Comparison of ENCODE assay signal across 9 mouse cellular contexts in genomic region chr9:119977557-119978060, GRCm38 (mm10). TPM values are rescaled to one million over a fixed set of nuclear protein-coding genes. Genes with fewer than 3 reads are reported as not detected.
DNase-seq lines count a peak whose midpoint lies in the region; ATAC-seq and TF ChIP-seq lines count a peak whose summit lies in the region.
"Had no signal": no experiment of that assay in that cellular context is flagged by ENCODE, and none has a peak within 500 bp of the region (broad histone marks: within the 10 kb centered on the region; RNA-seq: fewer than 3 reads in every experiment).

No protein-coding gene starts in this region.

- 0 out of 2 replicates have a peak, but pooled peaks cover 2% of the 10 kb centered on the region for H3K27me3 ChIP-seq in forebrain, embryonic 14.5 days (replicated peaks; ENCODE audit: control insufficient read depth, insufficient read depth, low read length)
- no peaks in the 10 kb centered on the region for H3K27me3 ChIP-seq in forebrain, embryonic 16.5 days (replicated peaks; ENCODE audit: control insufficient read depth, insufficient read depth, low read length)
- peaks cover 12% of the 10 kb centered on the region; the same call in 1 of the 2 replicates for H3K27me3 ChIP-seq in midbrain, embryonic 10.5 days (ENCODE audit: low read depth, poor library complexity, severe bottlenecking)
- peaks cover 4% of the 10 kb centered on the region for H3K27me3 ChIP-seq in midbrain, embryonic 15.5 days (replicated peaks)
- no peaks in the 10 kb centered on the region for H3K27me3 ChIP-seq in heart, postnatal 0 days (ENCODE audit: control insufficient read depth, insufficient read depth, low read length)
- no peaks in the 10 kb centered on the region for H3K27me3 ChIP-seq in liver, postnatal 0 days (ENCODE audit: insufficient read depth, low read length)
- H3K27me3 ChIP-seq: hindbrain, embryonic 15.5 days had no signal

- no peak overlapping the region for H3K4me2 ChIP-seq in forebrain, embryonic 14.5 days (ENCODE audit: low read length)
- no peak overlapping the region for H3K4me2 ChIP-seq in forebrain, embryonic 16.5 days (ENCODE audit: low read length)
- no peak overlapping the region for H3K4me2 ChIP-seq in midbrain, embryonic 15.5 days
- peak overlapping the region; percentile 40; the same call in 1 of the 2 replicates for H3K4me2 ChIP-seq in heart, postnatal 0 days (ENCODE audit: low read depth, low read length)
- H3K4me2 ChIP-seq in liver, postnatal 0 days (ENCODE audit: low read depth, low read length): peak overlapping the region; percentile 55
- H3K4me2 ChIP-seq: hindbrain, embryonic 15.5 days had no signal

- H3K27ac ChIP-seq in forebrain, embryonic 14.5 days (ENCODE audit: low read depth, low read length): no peak overlapping the region
- H3K27ac ChIP-seq in forebrain, embryonic 16.5 days (ENCODE audit: low read length): no peak overlapping the region
- 0 out of 2 replicates have a peak overlapping the region, but pooled peaks have one; percentile 33 for H3K27ac ChIP-seq in midbrain, embryonic 10.5 days (replicated peaks)
- H3K27ac ChIP-seq in midbrain, embryonic 15.5 days: no peak overlapping the region
- H3K27ac ChIP-seq in heart, postnatal 0 days (ENCODE audit: low read depth): peak overlapping the region; percentile 55; the same call in 1 of the 2 replicates
- peak overlapping the region; percentile 71 for H3K27ac ChIP-seq in liver, postnatal 0 days (ENCODE audit: low read depth)
- H3K27ac ChIP-seq: hindbrain, embryonic 15.5 days had no signal

- peak; percentile 44 for DNase-seq in forebrain, embryonic 14.5 days (ENCODE audit: low spot score)
- DNase-seq in midbrain, embryonic 10.5 days (ENCODE audit: low spot score): no peak
- no peak for DNase-seq in heart, postnatal 0 days (ENCODE audit: low spot score)
- no peak for DNase-seq in liver, postnatal 0 days
- DNase-seq in urinary bladder, adult 18-20 months (ENCODE audit: low spot score in 2 of 2): no peak
- no peak for DNase-seq in ovary, postnatal 14 days (ENCODE audit: low spot score)

- no peaks in the 10 kb centered on the region for H3K36me3 ChIP-seq in forebrain, embryonic 14.5 days (ENCODE audit: control insufficient read depth, insufficient read depth, low read length)
- no peaks in the 10 kb centered on the region for H3K36me3 ChIP-seq in forebrain, embryonic 16.5 days (ENCODE audit: control insufficient read depth, insufficient read depth)
- peaks cover 23% of the 10 kb centered on the region for H3K36me3 ChIP-seq in midbrain, embryonic 10.5 days
- no peaks in the 10 kb centered on the region for H3K36me3 ChIP-seq in midbrain, embryonic 15.5 days (replicated peaks)
- H3K36me3 ChIP-seq in heart, postnatal 0 days (replicated peaks; ENCODE audit: control insufficient read depth, insufficient read depth, low read length): peaks cover 34% of the 10 kb centered on the region
- peaks cover 28% of the 10 kb centered on the region for H3K36me3 ChIP-seq in liver, postnatal 0 days (replicated peaks; ENCODE audit: insufficient read depth, low read length)
- H3K36me3 ChIP-seq: hindbrain, embryonic 15.5 days had no signal

- no peak for TF ChIP-seq CTCF in heart, postnatal 0 days (IDR thresholded peaks at IDR 0.05; ENCODE audit: low read depth)
- no peak for TF ChIP-seq CTCF in liver, postnatal 0 days (IDR thresholded peaks at IDR 0.05; ENCODE audit: low read depth)

- no peak for ATAC-seq in forebrain, embryonic 14.5 days
- ATAC-seq in forebrain, embryonic 16.5 days: no peak
- no peak for ATAC-seq in midbrain, embryonic 15.5 days (replicated peaks)
- ATAC-seq in heart, postnatal 0 days (ENCODE audit: insufficient read depth, low read depth): no peak
- no peak for ATAC-seq in liver, postnatal 0 days

- peaks cover 27% of the 10 kb centered on the region for H3K4me1 ChIP-seq in forebrain, embryonic 14.5 days (ENCODE audit: control insufficient read depth, insufficient read depth, low read length)
- H3K4me1 ChIP-seq in forebrain, embryonic 16.5 days (replicated peaks; ENCODE audit: control insufficient read depth, insufficient read depth, low read length): peaks cover 47% of the 10 kb centered on the region
- peaks cover 61% of the 10 kb centered on the region for H3K4me1 ChIP-seq in midbrain, embryonic 10.5 days
- peaks cover 21% of the 10 kb centered on the region for H3K4me1 ChIP-seq in midbrain, embryonic 15.5 days
- peaks cover 47% of the 10 kb centered on the region for H3K4me1 ChIP-seq in heart, postnatal 0 days (ENCODE audit: control insufficient read depth, insufficient read depth)
- peaks cover 51% of the 10 kb centered on the region for H3K4me1 ChIP-seq in liver, postnatal 0 days (ENCODE audit: insufficient read depth)

- WGBS in forebrain, embryonic 14.5 days: 48% methylated on average over 5 of the region's 5 CpGs
- 40% methylated on average over 5 of the region's 5 CpGs for WGBS in forebrain, embryonic 16.5 days
- WGBS in midbrain, embryonic 10.5 days: 59% methylated on average over 5 of the region's 5 CpGs
- WGBS in midbrain, embryonic 15.5 days: 35% methylated on average over 5 of the region's 5 CpGs
- 7% methylated on average over 5 of the region's 5 CpGs for WGBS in heart, postnatal 0 days
- 29% methylated on average over 5 of the region's 5 CpGs for WGBS in liver, postnatal 0 days (ENCODE audit: insufficient replicate concordance)

- no peaks in the 10 kb centered on the region for H3K9me3 ChIP-seq in forebrain, embryonic 14.5 days (replicated peaks; ENCODE audit: control insufficient read depth, low read length)
- H3K9me3 ChIP-seq in forebrain, embryonic 16.5 days (ENCODE audit: control insufficient read depth, low read length): no peaks in the 10 kb centered on the region
- H3K9me3 ChIP-seq in midbrain, embryonic 10.5 days (replicated peaks): no peaks in the 10 kb centered on the region
- H3K9me3 ChIP-seq in midbrain, embryonic 15.5 days: no peaks in the 10 kb centered on the region
- H3K9me3 ChIP-seq in heart, postnatal 0 days (replicated peaks; ENCODE audit: control insufficient read depth, low read length): no peaks in the 10 kb centered on the region
- no peaks in the 10 kb centered on the region for H3K9me3 ChIP-seq in liver, postnatal 0 days (ENCODE audit: low read length)
- H3K9me3 ChIP-seq: hindbrain, embryonic 15.5 days had no signal

- no peak for TF ChIP-seq EP300 in heart, postnatal 0 days (IDR thresholded peaks at IDR 0.05; ENCODE audit: low read depth)
- TF ChIP-seq EP300 in liver, postnatal 0 days (IDR thresholded peaks at IDR 0.05; ENCODE audit: low read depth): no peak

- no peak overlapping the region for H3K9ac ChIP-seq in forebrain, embryonic 14.5 days (ENCODE audit: low read length)
- H3K9ac ChIP-seq in forebrain, embryonic 16.5 days (replicated peaks; ENCODE audit: low read depth, low read length): no peak overlapping the region
- no peak overlapping the region for H3K9ac ChIP-seq in midbrain, embryonic 15.5 days
- H3K9ac ChIP-seq in heart, postnatal 0 days (replicated peaks; ENCODE audit: low read depth, low read length): peak overlapping the region; percentile 31; the same call in 1 of the 2 replicates
- peak overlapping the region; percentile 52; the same call in 1 of the 2 replicates for H3K9ac ChIP-seq in liver, postnatal 0 days (replicated peaks)
- H3K9ac ChIP-seq: hindbrain, embryonic 15.5 days had no signal

- H3K4me3 ChIP-seq in forebrain, embryonic 14.5 days (ENCODE audit: low read depth, low read length): no peak overlapping the region
- no peak overlapping the region for H3K4me3 ChIP-seq in forebrain, embryonic 16.5 days (replicated peaks; ENCODE audit: low read length)
- no peak overlapping the region for H3K4me3 ChIP-seq in midbrain, embryonic 10.5 days
- no peak overlapping the region for H3K4me3 ChIP-seq in midbrain, embryonic 15.5 days
- peak overlapping the region; percentile 27; the same call in 1 of the 2 replicates for H3K4me3 ChIP-seq in heart, postnatal 0 days (ENCODE audit: low read depth, low read length)
- peak overlapping the region; percentile 33 for H3K4me3 ChIP-seq in liver, postnatal 0 days (ENCODE audit: low read depth, low read length)
- H3K4me3 ChIP-seq: hindbrain, embryonic 15.5 days had no signal

RNA-seq across cellular contexts. Expression of gene Csrnp1, which starts 6.8 kb away (rescaled TPM):
- 1.1 and 1.4 TPM in 2 replicates for polyA plus RNA-seq in forebrain, embryonic 14.5 days (2014; fragmentation: Nextera tagmentation; extraction: Ambion mirVana)
- 2.0 and 2.5 TPM in 2 replicates for polyA plus RNA-seq in forebrain, embryonic 16.5 days (2015; fragmentation: Nextera tagmentation; extraction: Ambion mirVana)
- polyA plus RNA-seq in midbrain, embryonic 10.5 days (2016; fragmentation: Nextera tagmentation; extraction: Ambion mirVana): 1.9 and 2.7 TPM in 2 replicates
- polyA plus RNA-seq in midbrain, embryonic 15.5 days (2015; fragmentation: Nextera tagmentation; extraction: Ambion mirVana): 1.4 and 1.5 TPM in 2 replicates
- 23.8 and 96.9 TPM in 2 replicates for total RNA-seq in heart, postnatal 0 days (2014; rRNA removed; ENCODE audit: low replicate concordance)
- polyA plus RNA-seq in heart, postnatal 0 days (2015; fragmentation: Nextera tagmentation; extraction: Ambion mirVana): 4.0 and 4.2 TPM in 2 replicates
- 2.9 and 3.4 TPM in 2 replicates for polyA plus RNA-seq in liver, postnatal 0 days (2015; fragmentation: Nextera tagmentation; extraction: Ambion mirVana)

RNA-seq across cellular contexts. Expression of gene Ttc21a, which starts 40.2 kb away (rescaled TPM):
- polyA plus RNA-seq in forebrain, embryonic 14.5 days (2014; fragmentation: Nextera tagmentation; extraction: Ambion mirVana): 0.29 and 0.74 TPM in 2 replicates
- 0.37 and 0.76 TPM in 2 replicates for polyA plus RNA-seq in forebrain, embryonic 16.5 days (2015; fragmentation: Nextera tagmentation; extraction: Ambion mirVana)
- 0.16 and 0.42 TPM in 2 replicates for polyA plus RNA-seq in midbrain, embryonic 10.5 days (2016; fragmentation: Nextera tagmentation; extraction: Ambion mirVana)
- 1.0 and 1.4 TPM in 2 replicates for polyA plus RNA-seq in midbrain, embryonic 15.5 days (2015; fragmentation: Nextera tagmentation; extraction: Ambion mirVana)
- 0.27 TPM in 1 of 2 replicates, not detected in the other for total RNA-seq in heart, postnatal 0 days (2014; rRNA removed; ENCODE audit: low replicate concordance)
- polyA plus RNA-seq in heart, postnatal 0 days (2015; fragmentation: Nextera tagmentation; extraction: Ambion mirVana): 0.05 and 0.07 TPM in 2 replicates
- 0.09 and 0.22 TPM in 2 replicates for polyA plus RNA-seq in liver, postnatal 0 days (2015; fragmentation: Nextera tagmentation; extraction: Ambion mirVana)

RNA-seq across cellular contexts. Expression of gene Gorasp1, which starts 40.2 kb away (rescaled TPM):
- 23.7 and 34.1 TPM in 2 replicates for polyA plus RNA-seq in forebrain, embryonic 14.5 days (2014; fragmentation: Nextera tagmentation; extraction: Ambion mirVana)
- 23.8 and 30.4 TPM in 2 replicates for polyA plus RNA-seq in forebrain, embryonic 16.5 days (2015; fragmentation: Nextera tagmentation; extraction: Ambion mirVana)
- polyA plus RNA-seq in midbrain, embryonic 10.5 days (2016; fragmentation: Nextera tagmentation; extraction: Ambion mirVana): 27.3 and 29.4 TPM in 2 replicates
- 32.2 and 33.1 TPM in 2 replicates for polyA plus RNA-seq in midbrain, embryonic 15.5 days (2015; fragmentation: Nextera tagmentation; extraction: Ambion mirVana)
- 10.0 and 63.5 TPM in 2 replicates for total RNA-seq in heart, postnatal 0 days (2014; rRNA removed; ENCODE audit: low replicate concordance)
- 14.1 and 16.8 TPM in 2 replicates for polyA plus RNA-seq in heart, postnatal 0 days (2015; fragmentation: Nextera tagmentation; extraction: Ambion mirVana)
- polyA plus RNA-seq in liver, postnatal 0 days (2015; fragmentation: Nextera tagmentation; extraction: Ambion mirVana): 6.8 and 8.8 TPM in 2 replicates

RNA-seq across cellular contexts. Expression of gene Xirp1, which starts 45.8 kb away (rescaled TPM):
- not detected in 2 replicates for polyA plus RNA-seq in forebrain, embryonic 14.5 days (2014; fragmentation: Nextera tagmentation; extraction: Ambion mirVana)
- polyA plus RNA-seq in forebrain, embryonic 16.5 days (2015; fragmentation: Nextera tagmentation; extraction: Ambion mirVana): not detected in 2 replicates
- not detected in 2 replicates for polyA plus RNA-seq in midbrain, embryonic 10.5 days (2016; fragmentation: Nextera tagmentation; extraction: Ambion mirVana)
- 0.03 TPM in 1 of 2 replicates, not detected in the other for polyA plus RNA-seq in midbrain, embryonic 15.5 days (2015; fragmentation: Nextera tagmentation; extraction: Ambion mirVana)
- total RNA-seq in heart, postnatal 0 days (2014; rRNA removed; ENCODE audit: low replicate concordance): 140 and 178 TPM in 2 replicates
- polyA plus RNA-seq in heart, postnatal 0 days (2015; fragmentation: Nextera tagmentation; extraction: Ambion mirVana): 38.4 and 45.1 TPM in 2 replicates
- polyA plus RNA-seq in liver, postnatal 0 days (2015; fragmentation: Nextera tagmentation; extraction: Ambion mirVana): 0.13 TPM in 2 replicates
- polyA plus RNA-seq: hindbrain, embryonic 15.5 days had no signal

Comparison
In these comparisons a context has a peak if more than half of its experiments do, and no peak if none do; other contexts are left out.
1. H3K27ac ChIP-seq: peak in midbrain, embryonic 10.5 days (single experiment), heart, postnatal 0 days (single experiment) and liver, postnatal 0 days (single experiment); none in forebrain, embryonic 14.5 days (single experiment), forebrain, embryonic 16.5 days (single experiment) and midbrain, embryonic 15.5 days (single experiment).
2. H3K4me2 ChIP-seq: peak in heart, postnatal 0 days (single experiment) and liver, postnatal 0 days (single experiment); none in forebrain, embryonic 14.5 days (single experiment), forebrain, embryonic 16.5 days (single experiment) and midbrain, embryonic 15.5 days (single experiment).
3. H3K4me3 ChIP-seq: peak in heart, postnatal 0 days (single experiment) and liver, postnatal 0 days (single experiment); none in forebrain, embryonic 14.5 days (single experiment), forebrain, embryonic 16.5 days (single experiment), midbrain, embryonic 10.5 days (single experiment) and midbrain, embryonic 15.5 days (single experiment).
4. H3K9ac ChIP-seq: peak in heart, postnatal 0 days (single experiment) and liver, postnatal 0 days (single experiment); none in forebrain, embryonic 14.5 days (single experiment), forebrain, embryonic 16.5 days (single experiment) and midbrain, embryonic 15.5 days (single experiment).